Mouse (Mus musculus) liver, embryonic 11.5 days (tissue): Measurements from ENCODE around the gene Ppp4c. TPM values are rescaled to one million over a fixed set of nuclear protein-coding genes. Genes with fewer than 3 reads are reported as not detected.

ENCODE experiments used
- ATAC-seq: fragments of 200-750 bp; cut with Nextera tagmentation; replicated peaks from 2 replicates; pipeline ENCODE4 v1.8.0; 2017; ENCODE audit warnings: moderate number of reproducible peaks, mild to moderate bottlenecking, moderate TSS enrichment, moderate library complexity; ENCODE audit not compliant: low FRiP score
- DNase-seq: peaks from one replicate; pipeline ENCODE4 v3.0.0-alpha.2; 2017; ENCODE audit warnings: low spot score
- H3K27ac ChIP-seq: fragments of 300-500 bp; sonication (generic); 2 replicates; pipeline ENCODE4 v1.5.1; 2014; ENCODE audit warnings: mild to moderate bottlenecking, low read depth, low read length, control low read depth
- H3K27me3 ChIP-seq: fragments of 300-500 bp; sonication (generic); replicated peaks from 2 replicates; pipeline ENCODE4 v1.6.1; 2014; ENCODE audit warnings: low read length, mixed read lengths; ENCODE audit not compliant: control insufficient read depth, insufficient read depth
- H3K36me3 ChIP-seq: fragments of 300-500 bp; sonication (generic); 2 replicates; pipeline ENCODE4 v1.6.1; 2014; ENCODE audit warnings: mild to moderate bottlenecking, low read length, moderate library complexity, mixed read lengths; ENCODE audit not compliant: control insufficient read depth, insufficient read depth
- H3K4me1 ChIP-seq: fragments of 300-500 bp; sonication (generic); replicated peaks from 2 replicates; pipeline ENCODE4 v1.6.1; 2014; ENCODE audit warnings: low read length, mixed read lengths; ENCODE audit not compliant: control insufficient read depth, insufficient read depth
- H3K4me2 ChIP-seq: fragments of 300-500 bp; sonication (generic); 2 replicates; pipeline ENCODE4 v1.6.1; 2014; ENCODE audit warnings: mild to moderate bottlenecking, control low read depth, moderate library complexity
- H3K4me3 ChIP-seq: fragments of 300-500 bp; sonication (generic); 2 replicates; pipeline ENCODE4 v1.5.1; 2014; ENCODE audit warnings: low read depth, low read length, control low read depth
- H3K9ac ChIP-seq: fragments of 300-500 bp; sonication (generic); 2 replicates; pipeline ENCODE4 v1.6.1; 2014; ENCODE audit warnings: low read depth, low read length, control low read depth
- H3K9me3 ChIP-seq: fragments of 300-500 bp; sonication (generic); 2 replicates; pipeline ENCODE4 v1.6.1; 2016; ENCODE audit warnings: low read length, inconsistent platforms, mixed read lengths; ENCODE audit not compliant: control insufficient read depth
- WGBS: fragments of 180-500 bp; shearing (Covaris S2); extraction: QIAGEN DNeasy Blood & Tissue Kit; methylation state at CpG from one replicate; pipeline ENCODE4 v1.1.7; 2014; 5-methylcytosine and 5-hydroxymethylcytosine counted together
- polyA plus RNA-seq: library from polyadenylated mRNA; unstranded; fragments of >200 nt; fragmentation: Nextera tagmentation; extraction: Ambion mirVana; gene quantifications from 2 replicates; pipeline ENCODE4 v1.2.1, GENCODE M21; 2014

Gene Ppp4c
- polyA plus RNA-seq, 1 experiment from 2014 or later = 266 TPM

DNA sequence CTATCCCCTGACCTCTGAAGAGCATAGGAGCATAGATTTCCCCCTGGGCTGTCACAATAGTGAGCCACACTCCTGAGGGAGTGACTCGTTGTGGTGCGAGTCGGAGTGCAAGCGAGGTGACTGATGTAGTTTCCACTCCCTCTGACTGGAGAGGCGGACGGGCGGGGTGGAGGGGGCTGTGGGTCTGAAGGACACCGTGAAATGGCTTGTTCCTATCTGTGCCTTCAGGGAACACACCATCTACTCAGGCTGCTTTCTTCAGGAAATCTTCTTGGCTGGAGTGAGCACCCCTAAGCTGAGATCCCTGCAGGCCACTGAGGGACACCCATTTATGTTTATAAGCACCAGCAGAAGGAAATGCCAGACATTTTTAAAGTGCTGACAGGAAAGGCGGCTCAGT is 30.4 kb upstream of the Ppp4c start:
- no peak overlapping the region for H3K9ac ChIP-seq
- H3K4me1 ChIP-seq = peaks cover 6% of the 10 kb centered on the region; the same call in 1 of the 2 replicates
- no peak for ATAC-seq
- no peak overlapping the region for H3K4me3 ChIP-seq
- no peaks in the 10 kb centered on the region for H3K9me3 ChIP-seq
- H3K27ac ChIP-seq = no peak overlapping the region
- no peak for DNase-seq
- peaks cover 33% of the 10 kb centered on the region for H3K27me3 ChIP-seq
- no peaks in the 10 kb centered on the region for H3K36me3 ChIP-seq
- H3K4me2 ChIP-seq = peak overlapping the region; percentile 52; the same call in 1 of the 2 replicates
- WGBS = 17% methylated on average over 9 of the region's 9 CpGs

DNA sequence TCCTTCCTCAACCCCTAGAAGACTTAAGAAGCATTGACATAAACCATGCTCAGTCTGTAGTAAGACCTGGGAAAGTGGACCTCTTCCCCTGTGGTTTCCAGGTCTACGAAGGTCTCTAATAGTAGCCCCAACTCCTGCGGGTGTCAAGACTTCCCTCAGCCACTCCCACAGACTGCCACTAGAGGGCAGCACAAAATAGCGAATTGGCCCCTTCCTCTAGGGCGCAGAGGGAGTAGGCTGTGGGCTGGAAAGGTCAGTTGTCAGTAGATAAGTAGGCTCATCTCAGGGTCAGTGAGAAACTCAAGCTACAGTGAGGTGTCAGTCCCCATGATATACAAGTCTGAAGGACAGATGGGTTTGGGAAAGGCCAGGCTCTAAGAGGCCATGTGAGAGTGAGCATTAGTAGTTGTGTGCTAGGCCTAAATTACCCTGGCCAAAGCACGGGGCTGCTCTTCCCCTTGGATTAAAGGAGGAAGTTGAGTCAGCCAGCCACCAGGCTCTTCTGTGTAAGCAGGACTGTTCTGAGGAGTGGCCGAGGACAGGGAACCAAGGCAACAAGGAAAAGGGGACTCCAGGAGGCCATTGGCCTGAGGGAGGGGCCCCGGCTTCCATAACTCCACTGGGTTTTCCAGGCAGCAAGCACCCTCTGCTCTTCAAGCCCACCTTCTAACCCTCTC is 29.7 kb upstream of the Ppp4c start:
- Histone ChIP-seq H3K4me2 (no peak overlapping the region), H3K27me3 (peaks cover 33% of the 10 kb centered on the region)
- ATAC-seq = 0 out of 2 replicates have a peak, but pooled peaks have one; percentile 45

DNA sequence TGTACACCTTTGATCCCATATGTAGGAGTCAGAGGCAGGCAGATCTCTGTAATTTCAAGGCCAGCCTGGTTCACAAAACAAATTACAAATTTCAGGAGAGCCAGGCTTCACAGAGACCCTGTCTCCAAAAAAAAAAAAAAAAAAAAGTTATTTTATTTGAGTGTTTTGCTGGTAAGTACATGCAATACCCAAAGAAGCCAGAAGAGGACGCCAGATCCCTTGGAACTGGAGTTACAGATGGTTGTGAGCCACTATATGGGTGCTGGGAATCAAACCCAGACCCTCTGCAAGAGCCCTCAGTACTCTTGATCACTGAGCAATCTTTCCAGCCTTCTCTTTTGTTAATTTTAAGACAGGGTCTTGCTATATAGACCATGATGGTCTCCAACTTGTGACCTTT is 26.5 kb upstream of the Ppp4c start:
- no peak overlapping the region for H3K27ac ChIP-seq
- H3K4me3 ChIP-seq = no peak overlapping the region
- H3K9ac ChIP-seq = no peak overlapping the region
- H3K9me3 ChIP-seq = no peaks in the 10 kb centered on the region
- 42% methylated on average over 1 of the region's 1 CpGs for WGBS
- DNase-seq (no peak), ATAC-seq (no peak)
- no peaks in the 10 kb centered on the region for H3K36me3 ChIP-seq
- H3K4me2 ChIP-seq = no peak overlapping the region
- peaks cover 15% of the 10 kb centered on the region for H3K27me3 ChIP-seq
- H3K4me1 ChIP-seq = peaks cover 6% of the 10 kb centered on the region; the same call in 1 of the 2 replicates

More for the DNA sequence above, 29.7 kb upstream of the Ppp4c start:
- Histone ChIP-seq H3K9me3 (no peaks in the 10 kb centered on the region), H3K9ac (no peak overlapping the region), H3K4me3 (no peak overlapping the region), H3K4me1 (peaks cover 6% of the 10 kb centered on the region; the same call in 1 of the 2 replicates), H3K36me3 (no peaks in the 10 kb centered on the region), H3K27ac (no peak overlapping the region)
- 16% methylated on average over 7 of the region's 7 CpGs for WGBS
- peak; percentile 80 for DNase-seq

DNA sequence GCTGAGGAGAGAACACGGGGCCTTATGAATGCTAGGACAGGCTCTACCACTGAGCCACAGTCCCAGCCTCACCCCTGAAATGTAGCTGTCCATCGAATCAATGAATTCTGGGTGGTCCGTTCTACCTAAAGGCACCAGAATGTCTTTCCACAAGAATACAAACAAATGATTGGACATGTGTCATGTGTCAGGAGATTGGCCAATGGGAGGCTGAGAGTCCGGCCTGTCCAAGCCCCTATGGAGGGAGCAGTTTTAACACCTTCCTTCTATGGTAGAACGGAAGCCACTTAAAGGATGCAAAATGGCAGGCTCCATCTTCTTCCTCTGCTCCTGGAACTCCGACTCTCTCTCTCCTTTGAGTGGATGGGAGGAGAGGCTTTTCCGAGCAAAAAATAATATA is 25.3 kb upstream of the Ppp4c start:
- H3K4me1 ChIP-seq = 0 out of 2 replicates have a peak, but pooled peaks cover 4% of the 10 kb centered on the region
- no peak overlapping the region for H3K4me3 ChIP-seq
- DNase-seq (no peak), ATAC-seq (no peak)
- H3K9me3 ChIP-seq = no peaks in the 10 kb centered on the region
- peaks cover 3% of the 10 kb centered on the region; the same call in 1 of the 2 replicates for H3K27me3 ChIP-seq
- no peak overlapping the region for H3K27ac ChIP-seq
- H3K4me2 ChIP-seq = no peak overlapping the region
- no peak overlapping the region for H3K9ac ChIP-seq
- 87% methylated on average over 7 of the region's 7 CpGs for WGBS
- no peaks in the 10 kb centered on the region for H3K36me3 ChIP-seq

DNA sequence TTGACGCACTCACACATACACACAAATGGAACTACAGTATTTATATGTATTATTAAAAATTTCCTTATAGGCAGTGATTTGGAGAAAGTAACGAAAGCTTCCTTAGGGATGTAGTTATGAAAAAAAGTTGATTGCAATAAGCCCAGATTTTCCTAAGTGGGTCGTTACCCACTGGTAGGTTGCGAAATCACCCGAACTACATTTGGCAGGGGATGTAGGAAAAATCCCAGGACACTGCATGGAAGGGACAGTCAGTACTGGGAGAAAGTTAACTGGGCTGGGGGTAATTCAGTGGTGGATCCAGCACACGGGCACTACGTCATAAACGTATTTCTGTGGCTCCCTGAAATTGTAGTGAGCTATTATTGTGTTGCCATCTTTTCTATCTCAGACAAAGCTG is 24.2 kb upstream of the Ppp4c start:
- Histone ChIP-seq H3K4me3 (no peak overlapping the region), H3K9ac (no peak overlapping the region), H3K36me3 (no peaks in the 10 kb centered on the region), H3K4me1 (no peaks in the 10 kb centered on the region), H3K4me2 (no peak overlapping the region), H3K9me3 (no peaks in the 10 kb centered on the region), H3K27me3 (no peaks in the 10 kb centered on the region), H3K27ac (no peak overlapping the region)
- 84% methylated on average over 8 of the region's 8 CpGs for WGBS
- ATAC-seq = no peak
- DNase-seq = no peak

DNA sequence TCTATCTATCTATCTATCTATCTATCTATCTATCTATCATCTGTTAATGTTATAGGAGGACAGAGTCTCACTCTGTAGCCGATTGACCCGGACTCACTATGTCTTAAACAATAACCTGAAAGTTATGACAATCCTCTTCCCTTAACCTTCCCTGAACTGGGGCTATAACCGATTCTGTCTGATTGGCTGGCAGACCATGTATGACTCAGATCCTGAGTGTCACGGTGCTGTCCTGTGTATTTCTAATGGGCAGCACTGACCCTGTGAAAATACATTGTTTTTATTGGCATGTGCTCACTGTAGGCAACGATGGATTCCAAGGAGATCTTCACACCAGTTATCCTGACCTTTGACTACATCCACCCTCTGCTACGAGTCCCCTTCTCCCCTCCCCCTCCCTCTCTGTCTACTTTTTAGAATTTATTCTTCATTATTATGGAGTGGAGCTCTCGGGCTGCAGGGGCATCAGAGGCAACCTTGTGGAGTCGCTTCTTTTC is 23.5 kb upstream of the Ppp4c start:
- ATAC-seq (no peak), DNase-seq (no peak)
- WGBS = 74% methylated on average over 8 of the region's 8 CpGs
- no peak overlapping the region for H3K27ac ChIP-seq
- H3K36me3 ChIP-seq = no peaks in the 10 kb centered on the region
- no peaks in the 10 kb centered on the region for H3K9me3 ChIP-seq
- H3K4me2 ChIP-seq = no peak overlapping the region
- H3K4me3 ChIP-seq = no peak overlapping the region
- no peaks in the 10 kb centered on the region for H3K27me3 ChIP-seq
- no peaks in the 10 kb centered on the region for H3K4me1 ChIP-seq
- H3K9ac ChIP-seq = no peak overlapping the region

DNA sequence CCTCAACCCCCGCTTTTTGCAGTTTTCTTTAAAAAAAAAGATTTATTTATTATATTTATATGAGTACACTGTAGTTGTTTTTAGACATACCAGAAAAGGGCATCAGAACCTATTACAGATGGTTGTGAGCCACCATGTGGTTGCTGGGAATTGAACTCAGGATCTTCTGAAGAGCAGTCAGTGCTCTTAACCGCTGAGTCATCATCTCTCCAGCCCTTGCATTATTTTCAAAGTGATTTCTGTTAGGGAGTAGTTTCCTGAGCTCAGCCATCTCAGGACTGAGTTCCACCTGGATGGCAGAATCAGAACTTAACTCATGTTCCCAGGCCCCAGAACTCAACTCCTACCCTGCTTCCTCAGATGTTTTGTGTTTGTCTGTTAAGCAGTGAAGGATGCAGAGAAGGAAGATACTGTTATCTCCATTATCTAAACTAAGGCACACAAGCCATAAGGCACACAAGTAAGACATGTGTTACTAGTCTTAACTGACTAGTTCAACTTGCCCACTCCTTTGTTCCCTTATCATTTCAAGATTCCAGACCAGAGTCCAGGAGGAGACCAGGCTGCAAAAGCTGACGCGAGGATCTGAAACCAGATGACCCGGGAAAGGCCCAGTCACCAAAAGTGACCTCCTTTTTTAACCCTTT is 17.6 kb upstream of the Ppp4c start:
- DNase-seq (no peak), ATAC-seq (0 out of 2 replicates have a peak, but pooled peaks have one; percentile 11)
- Histone ChIP-seq H3K9me3 (no peaks in the 10 kb centered on the region), H3K4me1 (peaks cover 22% of the 10 kb centered on the region), H3K9ac (peak overlapping the region; percentile 78), H3K4me2 (peak overlapping the region; percentile 96), H3K36me3 (0 out of 2 replicates have a peak, but pooled peaks cover 2% of the 10 kb centered on the region), H3K4me3 (peak overlapping the region; percentile 72; the same call in 1 of the 2 replicates), H3K27me3 (no peaks in the 10 kb centered on the region), H3K27ac (peak overlapping the region; percentile 77; the same call in 1 of the 2 replicates)
- WGBS = 41% methylated on average over 5 of the region's 5 CpGs

DNA sequence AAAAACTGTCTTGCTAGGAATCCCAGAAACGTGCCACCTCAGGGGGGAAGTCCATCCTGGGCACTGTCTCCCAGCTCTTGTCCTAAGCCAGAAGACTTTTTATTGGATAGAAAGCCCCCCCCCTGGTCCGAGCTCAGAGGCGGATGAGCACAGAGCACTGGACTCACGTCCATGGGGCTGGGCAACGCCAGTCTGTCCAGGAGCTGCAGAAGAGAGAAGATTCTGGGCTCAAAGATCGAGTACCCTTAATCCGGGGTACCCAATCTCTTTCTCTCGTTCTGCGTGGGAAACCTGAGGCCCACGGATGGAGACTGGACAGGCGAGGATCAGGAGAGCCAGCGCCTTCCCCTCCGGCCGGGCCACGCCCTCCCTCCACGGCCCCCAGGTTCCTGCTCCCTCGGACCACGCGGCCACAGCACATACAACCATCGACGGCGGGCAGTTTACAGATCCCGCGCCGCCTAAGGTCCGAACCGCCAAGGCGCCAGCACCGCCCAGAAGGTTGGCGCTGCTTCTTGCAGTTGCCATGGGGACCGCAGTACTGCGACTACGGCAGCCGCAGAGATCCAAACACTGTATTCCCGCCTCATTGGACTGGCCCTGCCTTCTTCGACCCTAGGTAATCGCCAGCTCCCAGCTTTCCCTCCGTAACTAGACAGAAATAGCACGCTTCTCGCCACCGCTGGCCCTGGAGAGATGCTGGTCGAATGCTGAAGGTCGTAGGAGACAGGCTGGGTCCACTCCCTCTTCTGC is 16.6 kb upstream of the Ppp4c start:
- H3K4me3 ChIP-seq = peak overlapping the region; percentile 72
- ATAC-seq (peak; percentile 89), DNase-seq (peak; percentile 81)
- no peaks in the 10 kb centered on the region for H3K9me3 ChIP-seq
- WGBS = 2% methylated on average over 41 of the region's 43 CpGs
- H3K36me3 ChIP-seq = 0 out of 2 replicates have a peak, but pooled peaks cover 2% of the 10 kb centered on the region
- H3K9ac ChIP-seq = peak overlapping the region; percentile 78
- peaks cover 22% of the 10 kb centered on the region for H3K4me1 ChIP-seq
- peak overlapping the region; percentile 77 for H3K27ac ChIP-seq
- H3K27me3 ChIP-seq = no peaks in the 10 kb centered on the region
- peak overlapping the region; percentile 96 for H3K4me2 ChIP-seq
